Mouse (Mus musculus) ES-E14 (cell line): Measurements from ENCODE around the gene Evi5.

ENCODE experiments used
- CHD2 ChIP-seq: IDR thresholded peaks from 2 replicates; pipeline ENCODE4 v1.6.1; 2014; ENCODE audit warnings: mild to moderate bottlenecking, low read depth, low read length, inconsistent platforms
- MAFK ChIP-seq: IDR thresholded peaks from 2 replicates; pipeline ENCODE4 v1.6.1; 2014; ENCODE audit warnings: mild to moderate bottlenecking, low read depth, low read length, inconsistent platforms; ENCODE audit not compliant: insufficient read depth

DNA sequence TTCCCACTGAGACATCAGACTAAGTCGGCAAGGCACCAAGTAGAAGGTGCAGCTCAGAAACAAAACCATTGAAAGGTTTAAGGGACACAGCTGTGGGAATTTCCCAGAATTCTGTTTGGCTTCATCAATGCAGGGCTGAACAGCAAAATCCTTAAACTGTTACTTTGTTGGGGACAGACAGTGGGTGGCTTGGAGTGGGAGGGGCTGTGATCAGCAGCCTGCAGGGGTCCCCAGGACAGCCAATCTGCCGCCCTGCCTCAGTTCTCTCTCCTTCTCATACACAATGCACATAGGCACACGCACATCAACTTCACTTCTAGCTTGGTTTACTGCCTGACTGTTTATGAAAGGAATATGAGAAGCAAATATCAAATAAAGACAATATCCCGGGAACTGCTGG, 40.4 kb upstream of the Evi5 start:
- TF ChIP-seq MAFK (no peak), CHD2 (no peak)
